Mouse (Mus musculus) embryonic facial prominence, embryonic 11.5 days (tissue): ENCODE measurements at regions not wholly inside any gene's neighbourhood (a gene's known extent, or its start where the extent isn't known, plus 50 kb on each side); places are given as distances from the start of the nearest gene placed in this dataset.
A peak's percentile ranks its signal among the peaks of the same experiment; 100 is the strongest.

Source experiments
- ATAC-seq: fragments of 200-750 bp; cut with Nextera tagmentation; replicated peaks from 2 replicates; pipeline ENCODE4 v1.8.0; 2017; ENCODE audit warnings: low read depth; ENCODE audit not compliant: insufficient number of reproducible peaks, low FRiP score, low TSS enrichment
- DNase-seq: peaks from one replicate; pipeline ENCODE4 v3.0.0-alpha.2; 2015; ENCODE audit warnings: low spot score
- H3K27ac ChIP-seq: fragments of 300-500 bp; sonication (generic); replicated peaks from 2 replicates; pipeline ENCODE4 v1.5.1; 2014; ENCODE audit warnings: mild to moderate bottlenecking, low read depth, low read length, control low read depth
- H3K27me3 ChIP-seq: fragments of 300-500 bp; sonication (generic); 2 replicates; pipeline ENCODE4 v1.6.1; 2014; ENCODE audit warnings: mild to moderate bottlenecking, low read length, moderate library complexity, mixed read lengths; ENCODE audit not compliant: control insufficient read depth, insufficient read depth
- H3K36me3 ChIP-seq: fragments of 300-500 bp; sonication (generic); replicated peaks from 2 replicates; pipeline ENCODE4 v1.6.1; 2014; ENCODE audit warnings: low read depth, mild to moderate bottlenecking, low read length, moderate library complexity, mixed read lengths; ENCODE audit not compliant: control insufficient read depth, insufficient read depth
- H3K4me1 ChIP-seq: fragments of 300-500 bp; sonication (generic); 2 replicates; pipeline ENCODE4 v1.6.1; 2014; ENCODE audit warnings: low read length, mixed read lengths; ENCODE audit not compliant: control insufficient read depth, insufficient read depth
- H3K4me2 ChIP-seq: fragments of 300-500 bp; sonication (generic); 2 replicates; pipeline ENCODE4 v1.6.1; 2014; ENCODE audit warnings: low read depth, mild to moderate bottlenecking, control low read depth, low read length, moderate library complexity
- H3K4me3 ChIP-seq: fragments of 300-500 bp; sonication (generic); 2 replicates; pipeline ENCODE4 v1.5.1; 2014; ENCODE audit warnings: low read depth, low read length, control low read depth
- H3K9ac ChIP-seq: fragments of 300-500 bp; sonication (generic); replicated peaks from 2 replicates; pipeline ENCODE4 v1.6.1; 2014; ENCODE audit warnings: mild to moderate bottlenecking, control low read depth, low read length
- H3K9me3 ChIP-seq: fragments of 300-500 bp; sonication (generic); replicated peaks from 2 replicates; pipeline ENCODE4 v1.6.1; 2016; ENCODE audit warnings: mild to moderate bottlenecking, low read length, inconsistent platforms, mixed read lengths; ENCODE audit not compliant: control insufficient read depth
- WGBS: fragments of 180-500 bp; shearing (Covaris S2); extraction: QIAGEN DNeasy Blood & Tissue Kit; methylation state at CpG from one replicate; pipeline ENCODE4 v1.1.7; 2014; 5-methylcytosine and 5-hydroxymethylcytosine counted together

DNA sequence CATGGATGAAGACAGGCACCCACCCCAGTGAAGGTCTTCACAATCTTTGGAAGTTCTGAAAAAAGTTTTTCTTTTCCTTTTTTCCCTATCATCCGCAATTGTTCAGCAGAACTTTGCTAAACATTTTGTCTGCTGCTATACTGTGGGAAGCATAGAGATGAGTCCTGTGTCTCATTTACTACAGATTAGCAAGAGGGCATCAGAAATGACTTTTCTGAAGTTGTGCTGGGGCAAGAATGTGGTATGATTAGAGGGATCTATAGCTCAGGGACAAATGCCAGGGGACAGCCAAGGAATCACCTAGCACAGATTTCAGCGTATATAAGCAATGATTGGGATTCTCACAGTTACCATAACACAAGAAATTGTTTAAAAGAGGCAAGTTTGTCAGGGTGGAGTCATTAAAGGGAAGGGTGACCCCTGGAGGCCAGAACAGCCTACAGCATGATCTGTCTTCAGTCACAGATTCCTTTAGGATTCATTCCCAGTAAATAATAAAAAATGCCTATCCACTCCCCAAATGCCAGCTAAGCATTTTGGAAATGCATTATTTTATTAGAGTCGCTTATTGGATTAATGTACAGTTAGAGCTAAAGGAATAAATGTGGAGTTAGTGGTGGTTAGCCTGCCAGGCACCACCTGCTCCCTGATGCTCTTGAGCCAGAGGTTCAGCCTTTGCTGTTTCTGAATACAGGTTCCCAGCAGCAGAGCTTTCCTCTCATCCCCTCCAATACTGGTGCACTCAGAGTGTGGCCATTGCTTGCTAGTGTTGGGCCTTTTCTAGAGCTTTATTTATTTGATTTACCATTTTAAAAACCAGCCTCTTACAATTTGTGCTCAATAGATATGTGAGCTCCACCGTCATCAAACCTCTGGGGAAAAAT lies 828.6 kb upstream of the Nr2f1 start:
- H3K27ac ChIP-seq, result no peak overlapping the region
- 42% methylated on average over 4 of the region's 4 CpGs for WGBS
- H3K9me3 ChIP-seq, result no peaks in the 10 kb centered on the region
- H3K36me3 ChIP-seq, result no peaks in the 10 kb centered on the region
- DNase-seq (peak; percentile 61), ATAC-seq (no peak)
- no peaks in the 10 kb centered on the region for H3K4me1 ChIP-seq
- H3K4me3 ChIP-seq, result no peak overlapping the region
- no peak overlapping the region for H3K4me2 ChIP-seq
- H3K27me3 ChIP-seq, result no peaks in the 10 kb centered on the region
- no peak overlapping the region for H3K9ac ChIP-seq

GRCm38 (mm10) chr13:79025645-79026044 lies 826.1 kb upstream of the Nr2f1 start:
- DNase-seq (no peak), ATAC-seq (no peak)
- H3K27me3 ChIP-seq, result no peaks in the 10 kb centered on the region
- H3K4me1 ChIP-seq, result no peaks in the 10 kb centered on the region
- 59% methylated on average over 1 of the region's 1 CpGs for WGBS
- H3K9ac ChIP-seq, result no peak overlapping the region
- no peaks in the 10 kb centered on the region for H3K9me3 ChIP-seq
- H3K36me3 ChIP-seq, result no peaks in the 10 kb centered on the region
- no peak overlapping the region for H3K4me2 ChIP-seq
- no peak overlapping the region for H3K4me3 ChIP-seq
- H3K27ac ChIP-seq, result no peak overlapping the region

DNA sequence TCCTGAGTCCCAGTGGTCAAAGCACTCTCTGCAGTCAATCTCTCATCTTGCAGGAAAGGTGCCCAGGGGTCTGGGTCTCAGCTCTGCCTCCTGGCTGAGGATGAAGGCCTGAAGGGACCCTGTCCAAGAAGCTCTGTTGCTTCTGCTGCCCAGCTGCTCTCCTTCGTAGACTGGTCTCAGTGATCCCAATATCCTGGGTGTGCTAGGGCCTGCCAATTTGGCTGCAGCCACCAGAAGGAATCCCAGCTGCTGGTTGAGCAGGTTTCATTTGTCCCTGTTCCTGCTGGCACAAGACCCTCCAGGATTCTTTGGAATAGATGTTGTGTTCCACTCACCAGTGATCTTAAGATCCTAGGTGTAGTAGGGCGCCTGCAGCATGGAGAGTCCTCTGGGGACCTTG lies 818.5 kb upstream of the Nr2f1 start:
- Histone ChIP-seq H3K9ac (no peak overlapping the region), H3K4me1 (no peaks in the 10 kb centered on the region), H3K9me3 (no peaks in the 10 kb centered on the region), H3K27ac (no peak overlapping the region), H3K4me2 (no peak overlapping the region), H3K4me3 (no peak overlapping the region), H3K27me3 (no peaks in the 10 kb centered on the region), H3K36me3 (no peaks in the 10 kb centered on the region)
- ATAC-seq (no peak), DNase-seq (no peak)
- 83% methylated on average over 2 of the region's 2 CpGs for WGBS

GRCm38 (mm10) chr13:79003313-79003712 lies 803.8 kb upstream of the Nr2f1 start:
- 78% methylated on average over 1 of the region's 1 CpGs for WGBS
- ATAC-seq (no peak), DNase-seq (no peak)
- H3K4me3 ChIP-seq, result no peak overlapping the region
- no peaks in the 10 kb centered on the region for H3K36me3 ChIP-seq
- H3K9ac ChIP-seq, result no peak overlapping the region
- H3K4me2 ChIP-seq, result no peak overlapping the region
- no peaks in the 10 kb centered on the region for H3K4me1 ChIP-seq
- no peak overlapping the region for H3K27ac ChIP-seq
- H3K9me3 ChIP-seq, result no peaks in the 10 kb centered on the region
- H3K27me3 ChIP-seq, result no peaks in the 10 kb centered on the region

GRCm38 (mm10) chr13:78998855-78999254 lies 799.3 kb upstream of the Nr2f1 start:
- Histone ChIP-seq H3K4me3 (no peak overlapping the region), H3K4me1 (no peaks in the 10 kb centered on the region), H3K9me3 (no peaks in the 10 kb centered on the region), H3K27ac (no peak overlapping the region), H3K36me3 (no peaks in the 10 kb centered on the region), H3K27me3 (no peaks in the 10 kb centered on the region), H3K9ac (no peak overlapping the region), H3K4me2 (no peak overlapping the region)
- 49% methylated on average over 2 of the region's 2 CpGs for WGBS
- ATAC-seq (no peak), DNase-seq (no peak)

DNA sequence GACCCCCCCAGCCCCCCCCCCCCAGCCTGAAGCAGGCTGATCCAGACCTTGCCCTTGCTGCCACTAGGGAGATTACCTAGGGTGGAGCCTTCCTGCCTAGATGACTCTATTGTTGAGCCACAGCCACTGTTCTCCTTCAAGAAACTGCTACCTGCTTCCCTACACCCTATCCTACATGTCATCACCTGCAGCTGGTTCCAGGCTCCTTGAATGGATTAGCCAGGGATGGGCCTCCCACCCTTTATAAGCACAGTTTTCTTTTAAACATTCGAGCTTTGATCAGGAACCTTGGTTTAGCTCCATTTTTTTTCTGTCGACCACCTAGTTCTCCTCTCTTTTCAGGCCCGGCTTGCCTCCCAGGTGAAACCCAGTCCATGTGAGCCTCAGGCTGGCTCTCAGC lies 792.8 kb upstream of the Nr2f1 start:
- Histone ChIP-seq H3K4me2 (no peak overlapping the region), H3K36me3 (no peaks in the 10 kb centered on the region), H3K4me3 (no peak overlapping the region), H3K4me1 (no peaks in the 10 kb centered on the region), H3K9ac (no peak overlapping the region), H3K27me3 (no peaks in the 10 kb centered on the region), H3K9me3 (no peaks in the 10 kb centered on the region), H3K27ac (no peak overlapping the region)
- ATAC-seq, result no peak
- 89% methylated on average over 3 of the region's 3 CpGs for WGBS
- DNase-seq, result no peak

DNA sequence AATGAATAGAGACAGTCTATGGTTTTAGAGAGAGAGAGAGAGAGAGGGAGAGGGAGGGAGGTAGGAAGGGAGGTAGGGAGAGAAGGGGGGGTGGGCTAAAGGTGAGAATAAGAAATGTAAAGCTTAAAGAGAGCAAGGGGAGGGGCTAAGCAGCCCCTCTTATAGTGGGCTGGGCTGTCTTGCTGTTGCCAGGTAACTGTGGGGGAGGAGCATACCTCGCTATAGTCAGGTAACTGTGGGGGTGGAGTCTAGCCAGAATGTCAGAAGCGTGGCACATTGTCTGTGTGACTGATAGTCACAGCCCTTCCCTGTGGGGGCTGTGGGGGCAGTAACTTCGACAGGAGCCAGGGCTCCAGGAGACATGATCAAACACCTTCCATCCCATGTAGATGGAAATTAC lies 786.4 kb upstream of the Nr2f1 start:
- ATAC-seq, result no peak
- Histone ChIP-seq H3K4me1 (no peaks in the 10 kb centered on the region), H3K27ac (no peak overlapping the region), H3K4me3 (no peak overlapping the region), H3K9ac (no peak overlapping the region), H3K36me3 (no peaks in the 10 kb centered on the region), H3K4me2 (no peak overlapping the region), H3K9me3 (no peaks in the 10 kb centered on the region), H3K27me3 (no peaks in the 10 kb centered on the region)
- DNase-seq, result no peak
- WGBS, result 28% methylated on average over 3 of the region's 3 CpGs

GRCm38 (mm10) chr13:78977224-78977780 lies 777.7 kb upstream of the Nr2f1 start:
- DNase-seq, result no peak
- no peak overlapping the region for H3K4me2 ChIP-seq
- no peak overlapping the region for H3K27ac ChIP-seq
- H3K4me3 ChIP-seq, result no peak overlapping the region
- H3K36me3 ChIP-seq, result no peaks in the 10 kb centered on the region
- H3K9ac ChIP-seq, result no peak overlapping the region
- no peaks in the 10 kb centered on the region for H3K27me3 ChIP-seq
- no peaks in the 10 kb centered on the region for H3K4me1 ChIP-seq
- no peaks in the 10 kb centered on the region for H3K9me3 ChIP-seq
- no peak for ATAC-seq
- 83% methylated on average over 3 of the region's 3 CpGs for WGBS
